Mouse (Mus musculus) liver, embryonic 11.5 days (tissue): Measurements from ENCODE around the gene Dscam. TPM values are rescaled to one million over a fixed set of nuclear protein-coding genes. Genes with fewer than 3 reads are reported as not detected.

Experiments
- ATAC-seq: fragments of 200-750 bp; cut with Nextera tagmentation; replicated peaks from 2 replicates; pipeline ENCODE4 v1.8.0; 2017; ENCODE audit warnings: moderate number of reproducible peaks, mild to moderate bottlenecking, moderate TSS enrichment, moderate library complexity; ENCODE audit not compliant: low FRiP score
- DNase-seq: peaks from one replicate; pipeline ENCODE4 v3.0.0-alpha.2; 2017; ENCODE audit warnings: low spot score
- H3K27ac ChIP-seq: fragments of 300-500 bp; sonication (generic); 2 replicates; pipeline ENCODE4 v1.5.1; 2014; ENCODE audit warnings: mild to moderate bottlenecking, low read depth, low read length, control low read depth
- H3K27me3 ChIP-seq: fragments of 300-500 bp; sonication (generic); replicated peaks from 2 replicates; pipeline ENCODE4 v1.6.1; 2014; ENCODE audit warnings: low read length, mixed read lengths; ENCODE audit not compliant: control insufficient read depth, insufficient read depth
- H3K36me3 ChIP-seq: fragments of 300-500 bp; sonication (generic); 2 replicates; pipeline ENCODE4 v1.6.1; 2014; ENCODE audit warnings: mild to moderate bottlenecking, low read length, moderate library complexity, mixed read lengths; ENCODE audit not compliant: control insufficient read depth, insufficient read depth
- H3K4me1 ChIP-seq: fragments of 300-500 bp; sonication (generic); replicated peaks from 2 replicates; pipeline ENCODE4 v1.6.1; 2014; ENCODE audit warnings: low read length, mixed read lengths; ENCODE audit not compliant: control insufficient read depth, insufficient read depth
- H3K4me2 ChIP-seq: fragments of 300-500 bp; sonication (generic); 2 replicates; pipeline ENCODE4 v1.6.1; 2014; ENCODE audit warnings: mild to moderate bottlenecking, control low read depth, moderate library complexity
- H3K4me3 ChIP-seq: fragments of 300-500 bp; sonication (generic); 2 replicates; pipeline ENCODE4 v1.5.1; 2014; ENCODE audit warnings: low read depth, low read length, control low read depth
- H3K9ac ChIP-seq: fragments of 300-500 bp; sonication (generic); 2 replicates; pipeline ENCODE4 v1.6.1; 2014; ENCODE audit warnings: low read depth, low read length, control low read depth
- H3K9me3 ChIP-seq: fragments of 300-500 bp; sonication (generic); 2 replicates; pipeline ENCODE4 v1.6.1; 2016; ENCODE audit warnings: low read length, inconsistent platforms, mixed read lengths; ENCODE audit not compliant: control insufficient read depth
- WGBS: fragments of 180-500 bp; shearing (Covaris S2); extraction: QIAGEN DNeasy Blood & Tissue Kit; methylation state at CpG from one replicate; pipeline ENCODE4 v1.1.7; 2014; 5-methylcytosine and 5-hydroxymethylcytosine counted together
- polyA plus RNA-seq: library from polyadenylated mRNA; unstranded; fragments of >200 nt; fragmentation: Nextera tagmentation; extraction: Ambion mirVana; gene quantifications from 2 replicates; pipeline ENCODE4 v1.2.1, GENCODE M21; 2014

Dscam gene
- polyA plus RNA-seq, 1 experiment from 2014 or later, result 0.04 TPM

GRCm38 (mm10) chr16:97144544-97145194, 25.9 kb downstream of the Dscam start:
- Histone ChIP-seq H3K27ac (no peak overlapping the region), H3K9me3 (no peaks in the 10 kb centered on the region), H3K9ac (no peak overlapping the region), H3K4me2 (no peak overlapping the region), H3K27me3 (no peaks in the 10 kb centered on the region), H3K36me3 (no peaks in the 10 kb centered on the region), H3K4me3 (no peak overlapping the region), H3K4me1 (no peaks in the 10 kb centered on the region)
- 75% methylated on average over 12 of the region's 12 CpGs for WGBS
- ATAC-seq, result no peak
- no peak for DNase-seq

DNA sequence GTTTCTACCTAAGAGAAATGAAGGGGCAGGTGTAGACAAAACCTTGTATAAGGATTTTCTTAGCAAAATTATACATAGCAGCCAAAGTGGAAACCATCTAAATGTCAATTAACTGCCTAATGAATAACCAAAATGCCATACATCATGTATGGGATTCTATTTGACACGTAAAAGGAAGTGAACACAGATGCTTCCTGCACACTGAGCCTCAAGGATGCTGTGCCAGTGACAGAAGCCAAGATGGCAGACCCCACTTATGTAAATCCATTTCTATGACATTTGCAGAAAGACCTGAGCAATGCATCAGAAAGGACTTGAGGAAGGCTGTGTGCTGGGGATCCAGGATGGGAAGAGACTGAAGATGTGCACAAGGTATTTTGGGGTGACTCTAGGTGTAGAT, 28.6 kb downstream of the Dscam start:
- H3K4me1 ChIP-seq, result no peaks in the 10 kb centered on the region
- no peak overlapping the region for H3K4me3 ChIP-seq
- no peaks in the 10 kb centered on the region for H3K27me3 ChIP-seq
- no peak for ATAC-seq
- H3K9ac ChIP-seq, result no peak overlapping the region
- H3K27ac ChIP-seq, result no peak overlapping the region
- no peak overlapping the region for H3K4me2 ChIP-seq
- no peaks in the 10 kb centered on the region for H3K9me3 ChIP-seq
- WGBS, result 65% methylated on average over 1 of the region's 1 CpGs
- no peak for DNase-seq
- no peaks in the 10 kb centered on the region for H3K36me3 ChIP-seq

GRCm38 (mm10) chr16:97135003-97135827, 35.3 kb downstream of the Dscam start:
- DNase-seq (no peak), ATAC-seq (no peak)
- Histone ChIP-seq H3K4me1 (no peaks in the 10 kb centered on the region), H3K9ac (no peak overlapping the region), H3K36me3 (no peaks in the 10 kb centered on the region), H3K27ac (no peak overlapping the region), H3K4me3 (no peak overlapping the region), H3K27me3 (no peaks in the 10 kb centered on the region), H3K9me3 (no peaks in the 10 kb centered on the region), H3K4me2 (no peak overlapping the region)
- WGBS, result 79% methylated on average over 10 of the region's 10 CpGs

- H3K9me3 ChIP-seq, result no peaks in the 10 kb centered on the region
- no peak for DNase-seq
- no peak for ATAC-seq
- WGBS, result 51% methylated on average over 2 of the region's 2 CpGs
- H3K27ac ChIP-seq, result no peak overlapping the region
- no peak overlapping the region for H3K9ac ChIP-seq
- no peaks in the 10 kb centered on the region for H3K27me3 ChIP-seq
- H3K4me3 ChIP-seq, result no peak overlapping the region
- no peaks in the 10 kb centered on the region for H3K4me1 ChIP-seq
- no peak overlapping the region for H3K4me2 ChIP-seq
- no peaks in the 10 kb centered on the region for H3K36me3 ChIP-seq
These were observed 43.3 kb downstream of the Dscam start for GRCm38 (mm10) chr16:97127296-97127695.

DNA sequence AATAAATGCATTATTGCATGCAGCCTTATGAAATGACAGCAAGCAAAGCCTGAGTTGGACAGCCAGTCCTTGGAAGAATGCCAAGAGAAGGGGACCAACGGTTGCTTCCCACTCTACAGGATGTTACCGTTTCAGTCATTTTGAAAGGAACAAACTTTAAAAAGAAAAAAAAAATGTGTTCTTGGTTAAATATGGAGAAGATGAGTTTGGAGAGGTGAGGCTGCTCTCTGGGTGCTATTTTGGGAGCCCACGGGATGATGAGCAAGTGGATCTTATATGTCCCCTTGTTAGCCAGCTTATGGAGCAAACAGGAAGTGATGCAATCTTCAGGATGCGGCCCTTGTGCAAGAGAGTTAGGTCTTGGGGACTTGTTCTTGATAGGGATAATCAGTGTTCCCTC, 60.5 kb downstream of the Dscam start:
- Histone ChIP-seq H3K27me3 (no peaks in the 10 kb centered on the region), H3K4me3 (no peak overlapping the region), H3K9ac (no peak overlapping the region), H3K36me3 (no peaks in the 10 kb centered on the region), H3K4me1 (no peaks in the 10 kb centered on the region), H3K4me2 (no peak overlapping the region), H3K9me3 (no peaks in the 10 kb centered on the region), H3K27ac (no peak overlapping the region)
- ATAC-seq (no peak), DNase-seq (no peak)
- 61% methylated on average over 4 of the region's 4 CpGs for WGBS

GRCm38 (mm10) chr16:97105266-97105665, 65.3 kb downstream of the Dscam start:
- Histone ChIP-seq H3K9ac (no peak overlapping the region), H3K27me3 (no peaks in the 10 kb centered on the region), H3K36me3 (no peaks in the 10 kb centered on the region), H3K27ac (no peak overlapping the region), H3K4me2 (no peak overlapping the region), H3K9me3 (no peaks in the 10 kb centered on the region), H3K4me3 (no peak overlapping the region), H3K4me1 (no peaks in the 10 kb centered on the region)
- no peak for DNase-seq
- no peak for ATAC-seq
- WGBS, result 37% methylated on average over 2 of the region's 2 CpGs

- ATAC-seq (no peak), DNase-seq (no peak)
- no peaks in the 10 kb centered on the region for H3K36me3 ChIP-seq
- no peaks in the 10 kb centered on the region for H3K9me3 ChIP-seq
- H3K27me3 ChIP-seq, result no peaks in the 10 kb centered on the region
- no peak overlapping the region for H3K4me2 ChIP-seq
- no peak overlapping the region for H3K9ac ChIP-seq
- 41% methylated on average over 2 of the region's 2 CpGs for WGBS
- no peaks in the 10 kb centered on the region for H3K4me1 ChIP-seq
- no peak overlapping the region for H3K4me3 ChIP-seq
- H3K27ac ChIP-seq, result no peak overlapping the region
These were observed 67.5 kb downstream of the Dscam start for GRCm38 (mm10) chr16:97103046-97103445.

DNA sequence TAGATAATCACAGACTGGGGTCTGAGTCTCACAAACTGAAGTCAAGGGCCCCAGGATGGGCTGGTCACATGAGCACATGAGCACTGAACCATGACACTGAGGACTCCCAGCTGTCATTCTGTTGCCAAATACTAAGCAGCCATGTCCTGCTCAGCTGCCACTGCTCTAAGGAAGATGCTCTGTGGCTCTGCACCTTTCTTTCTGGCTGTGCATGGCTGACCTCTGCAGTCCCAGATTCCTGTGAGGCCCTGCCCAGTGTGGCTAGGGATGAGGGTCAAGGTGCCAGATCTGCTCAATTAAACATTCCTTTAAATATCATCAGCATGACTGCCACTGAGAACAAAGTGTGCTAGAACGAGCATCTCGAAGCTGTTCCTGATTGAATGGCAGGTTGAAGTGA, 70.5 kb downstream of the Dscam start:
- 70% methylated on average over 2 of the region's 2 CpGs for WGBS
- no peaks in the 10 kb centered on the region for H3K27me3 ChIP-seq

DNA sequence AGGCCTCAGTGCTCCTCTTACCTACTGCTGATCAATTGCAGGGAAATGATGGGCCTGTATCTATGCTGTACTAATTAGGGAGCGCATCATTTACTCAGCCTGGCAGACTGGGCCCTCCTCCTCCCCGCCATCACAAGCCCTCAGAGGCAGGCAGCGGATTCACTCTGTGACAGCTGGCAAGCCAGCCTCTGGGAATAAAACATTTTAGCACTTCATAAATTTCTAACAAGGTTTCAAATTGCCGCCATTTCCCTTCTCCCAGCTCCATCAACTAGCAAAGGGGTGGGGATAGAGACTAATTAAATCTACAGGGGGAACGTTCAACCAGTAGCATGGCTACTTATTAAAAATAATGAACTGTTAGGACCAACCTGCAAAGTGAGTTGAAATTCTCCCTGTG, 72.0 kb downstream of the Dscam start:
- H3K9me3 ChIP-seq, result no peaks in the 10 kb centered on the region
- ATAC-seq (no peak), DNase-seq (no peak)
- no peak overlapping the region for H3K9ac ChIP-seq
- 75% methylated on average over 5 of the region's 5 CpGs for WGBS
- H3K27ac ChIP-seq, result no peak overlapping the region
- no peak overlapping the region for H3K4me3 ChIP-seq
- H3K27me3 ChIP-seq, result no peaks in the 10 kb centered on the region
- no peaks in the 10 kb centered on the region for H3K4me1 ChIP-seq
- H3K36me3 ChIP-seq, result no peaks in the 10 kb centered on the region
- no peak overlapping the region for H3K4me2 ChIP-seq

More for the DNA sequence above, 70.5 kb downstream of the Dscam start:
- DNase-seq, result no peak
- Histone ChIP-seq H3K4me2 (no peak overlapping the region), H3K36me3 (no peaks in the 10 kb centered on the region), H3K9ac (no peak overlapping the region), H3K4me1 (no peaks in the 10 kb centered on the region), H3K4me3 (no peak overlapping the region), H3K27ac (no peak overlapping the region), H3K9me3 (no peaks in the 10 kb centered on the region)
- ATAC-seq, result no peak
